Mouse (Mus musculus): ENCODE measurements around the gene Lrrc41.

Lrrc41 gene

GRCm38 (mm10) chr4:116143891-116144717 lies 69.0 kb downstream of the Lrrc41 start:
- DNase-seq (ENCODE audit: low read depth) = peak; percentile 50

Data from naive thymus-derived CD4-positive, alpha-beta T cell, adult 2 months (primary cell).